Mouse (Mus musculus) heart, adult 2 months (tissue): ENCODE data around the gene Asb1.

Source experiments
- EP300 ChIP-seq: fragments of 200-500 bp; IDR thresholded peaks from 2 replicates; pipeline ENCODE4 v1.6.1; 2011; ENCODE audit warnings: low read depth, low read length, control low read depth; ENCODE audit not compliant: insufficient read depth
- POLR2A ChIP-seq: fragments of 200-500 bp; IDR thresholded peaks from 2 replicates; pipeline ENCODE4 v1.6.1; 2011; ENCODE audit warnings: mild to moderate bottlenecking, low read depth, low read length, control low read depth; ENCODE audit not compliant: insufficient read depth

DNA sequence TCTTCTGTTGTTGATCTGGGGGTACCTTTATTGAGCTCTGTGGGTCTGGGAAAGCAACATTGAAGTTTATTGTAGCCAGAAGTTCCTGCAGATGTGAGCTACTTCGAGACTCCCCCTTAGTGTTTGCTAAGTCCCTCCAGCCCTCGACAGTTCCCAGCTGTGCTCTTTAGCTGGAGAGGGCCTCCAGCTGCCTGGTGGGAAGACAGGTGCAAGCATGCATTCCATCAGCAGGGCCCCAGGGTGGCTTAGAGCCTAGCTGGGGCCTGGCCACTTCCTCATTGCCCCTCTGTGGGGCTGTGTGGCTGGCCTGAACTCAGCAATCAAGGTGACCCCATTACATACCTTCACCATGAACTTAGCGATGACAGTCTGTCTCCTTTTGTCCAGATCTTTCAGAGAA lies 35.7 kb upstream of the Asb1 start:
- TF ChIP-seq POLR2A (no peak), EP300 (no peak)
